Mouse (Mus musculus): ENCODE measurements at regions not wholly inside any gene's neighbourhood (a gene's known extent, or its start where the extent isn't known, plus 50 kb on each side); places are given as distances from the start of the nearest gene placed in this dataset.
"Not testable (repeated sequence)": the region's sequence is repeated elsewhere in the genome, so short reads cannot be mapped to it uniquely, and the experiment has no call there.

DNA sequence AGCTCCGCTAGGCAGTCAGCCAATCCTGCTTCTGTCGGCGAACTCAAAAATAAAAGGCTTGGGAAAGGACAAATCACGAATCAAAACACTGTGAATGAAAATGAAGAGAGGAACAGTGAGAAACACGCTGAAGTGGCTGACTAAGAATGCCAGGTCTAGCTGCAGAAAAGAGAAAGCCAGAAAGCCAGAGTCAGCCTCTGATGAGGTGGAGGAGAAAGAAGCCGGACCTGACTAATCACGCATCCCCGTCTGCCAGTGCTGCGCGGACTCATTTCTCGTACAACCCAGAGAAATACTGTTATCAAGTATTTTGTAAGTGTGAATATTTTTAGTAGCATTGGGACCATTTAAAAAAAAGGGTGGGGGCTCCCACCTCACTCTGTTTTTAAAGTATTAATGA, 201.6 kb downstream of the Wdr20rt start:
- no peak for ATAC-seq
- Histone ChIP-seq H3K36me3 (ENCODE audit: control insufficient read depth, insufficient read depth) (no peaks in the 10 kb centered on the region), H3K4me3 (ENCODE audit: low read depth, low read length) (no peak overlapping the region), H3K27ac (ENCODE audit: low read depth, low read length) (no peak overlapping the region), H3K27me3 (replicated peaks; ENCODE audit: control insufficient read depth, insufficient read depth, low read length) (no peaks in the 10 kb centered on the region), H3K9me3 (ENCODE audit: control insufficient read depth) (no peaks in the 10 kb centered on the region), H3K9ac (ENCODE audit: low read depth, low read length) (no peak overlapping the region), H3K4me2 (replicated peaks; ENCODE audit: low read depth) (no peak overlapping the region), H3K4me1 (replicated peaks; ENCODE audit: control insufficient read depth, insufficient read depth, low read length) (no peaks in the 10 kb centered on the region)
- TF ChIP-seq CTCF (IDR thresholded peaks at IDR 0.05; ENCODE audit: low read depth): no peak
- WGBS: 90% methylated on average over 11 of the region's 11 CpGs

DNA sequence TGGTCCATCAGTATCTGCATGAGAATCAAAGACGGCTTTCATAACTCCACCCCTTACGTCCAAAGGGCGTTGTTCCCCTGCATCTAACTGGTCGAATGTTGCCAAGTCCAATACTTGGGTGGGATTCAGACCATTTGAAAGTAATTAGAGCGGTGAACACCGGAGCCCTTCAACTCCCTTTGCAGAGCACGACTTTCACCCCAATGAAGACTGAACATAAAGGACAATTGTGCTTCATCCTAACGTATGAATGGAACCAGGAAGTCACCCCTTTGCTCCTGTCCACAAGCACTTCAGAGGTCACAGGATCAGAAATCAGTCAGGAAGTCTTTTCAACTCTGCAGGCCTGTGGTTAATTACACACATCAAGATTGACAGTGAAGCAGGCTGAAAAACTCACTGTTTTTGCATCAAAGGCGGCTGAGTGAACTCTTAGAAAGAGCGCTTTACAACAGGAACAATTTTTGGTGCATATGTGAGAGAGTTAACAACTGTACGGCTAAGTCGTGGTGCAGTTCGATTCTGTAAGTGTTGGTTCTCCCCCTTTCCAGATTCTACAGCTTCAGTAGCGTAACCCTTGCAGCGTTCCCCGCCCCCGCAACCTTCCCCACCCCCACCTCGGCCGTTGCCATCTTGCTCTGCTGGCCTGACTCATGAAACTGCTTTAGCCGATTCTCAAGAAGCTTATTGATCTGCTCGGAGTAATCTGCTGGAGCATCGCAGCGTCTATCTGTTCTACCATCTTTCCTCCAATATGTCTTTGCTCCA, 203.1 kb downstream of the Wdr20rt start:
- Histone ChIP-seq H3K27ac (ENCODE audit: low read depth, low read length) (no peak overlapping the region), H3K27me3 (replicated peaks; ENCODE audit: control insufficient read depth, insufficient read depth, low read length) (no peaks in the 10 kb centered on the region), H3K9me3 (ENCODE audit: control insufficient read depth) (no peaks in the 10 kb centered on the region), H3K9ac (ENCODE audit: low read depth, low read length) (no peak overlapping the region), H3K4me1 (replicated peaks; ENCODE audit: control insufficient read depth, insufficient read depth, low read length) (no peaks in the 10 kb centered on the region), H3K4me2 (replicated peaks; ENCODE audit: low read depth) (no peak overlapping the region), H3K4me3 (ENCODE audit: low read depth, low read length) (no peak overlapping the region), H3K36me3 (ENCODE audit: control insufficient read depth, insufficient read depth) (no peaks in the 10 kb centered on the region)
- 69% methylated on average over 23 of the region's 23 CpGs for WGBS
- ATAC-seq: no peak
- TF ChIP-seq CTCF (IDR thresholded peaks at IDR 0.05; ENCODE audit: low read depth): no peak

DNA sequence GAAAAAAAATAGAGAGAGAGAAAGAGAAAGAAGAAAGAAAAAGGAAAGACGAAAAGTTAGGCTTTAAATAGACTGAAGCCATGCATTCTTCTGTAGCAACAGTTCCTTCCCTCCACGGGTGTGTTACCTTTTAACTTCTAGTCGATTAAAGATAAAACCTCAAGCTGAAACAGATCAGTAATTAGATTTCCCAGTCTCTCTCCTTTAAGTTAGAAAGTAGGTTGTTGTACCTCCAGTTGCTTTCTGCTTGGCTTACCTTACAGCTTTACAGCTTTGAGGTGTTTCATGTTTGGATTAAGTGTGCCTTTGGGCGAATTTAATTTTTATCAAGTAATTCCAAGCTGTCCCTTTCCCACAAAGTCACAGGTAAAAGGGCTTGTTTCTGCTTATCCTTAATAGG, 225.5 kb downstream of the Wdr20rt start:
- Histone ChIP-seq H3K36me3 (ENCODE audit: control insufficient read depth, insufficient read depth) (no peaks in the 10 kb centered on the region), H3K4me1 (replicated peaks; ENCODE audit: control insufficient read depth, insufficient read depth, low read length) (no peaks in the 10 kb centered on the region), H3K4me3 (ENCODE audit: low read depth, low read length) (no peak overlapping the region), H3K27ac (ENCODE audit: low read depth, low read length) (no peak overlapping the region), H3K27me3 (replicated peaks; ENCODE audit: control insufficient read depth, insufficient read depth, low read length) (no peaks in the 10 kb centered on the region), H3K4me2 (replicated peaks; ENCODE audit: low read depth) (no peak overlapping the region), H3K9ac (ENCODE audit: low read depth, low read length) (no peak overlapping the region), H3K9me3 (ENCODE audit: control insufficient read depth) (no peaks in the 10 kb centered on the region)
- WGBS: 70% methylated on average over 4 of the region's 4 CpGs
- no peak for ATAC-seq
- no peak for TF ChIP-seq CTCF (IDR thresholded peaks at IDR 0.05; ENCODE audit: low read depth)

DNA sequence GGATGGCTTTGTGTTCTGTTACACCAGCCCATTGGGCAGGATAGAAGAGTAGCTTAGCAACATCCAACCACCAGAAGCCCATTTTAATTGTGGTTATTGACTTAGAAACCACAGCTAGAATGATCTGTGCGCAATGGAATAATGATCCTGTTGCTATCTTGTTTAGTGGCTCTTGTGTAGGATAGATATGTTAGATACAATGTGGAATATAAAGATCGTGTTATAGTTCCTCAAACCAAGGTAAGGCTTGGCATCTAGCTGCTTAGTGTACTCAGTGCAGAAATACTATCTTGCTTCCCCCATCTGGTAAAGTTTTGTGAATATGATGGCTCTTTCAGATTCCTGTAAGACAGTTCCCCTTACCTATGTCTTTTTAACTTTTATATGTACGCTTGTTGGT, 230.4 kb downstream of the Wdr20rt start:
- H3K9ac ChIP-seq (ENCODE audit: low read depth, low read length): no peak overlapping the region
- no peaks in the 10 kb centered on the region for H3K9me3 ChIP-seq (ENCODE audit: control insufficient read depth)
- 89% methylated on average over 3 of the region's 3 CpGs for WGBS
- H3K4me1 ChIP-seq (replicated peaks; ENCODE audit: control insufficient read depth, insufficient read depth, low read length): no peaks in the 10 kb centered on the region
- no peak overlapping the region for H3K4me2 ChIP-seq (replicated peaks; ENCODE audit: low read depth)
- H3K36me3 ChIP-seq (ENCODE audit: control insufficient read depth, insufficient read depth): no peaks in the 10 kb centered on the region
- ATAC-seq: no peak
- no peak for TF ChIP-seq CTCF (IDR thresholded peaks at IDR 0.05; ENCODE audit: low read depth)
- H3K4me3 ChIP-seq (ENCODE audit: low read depth, low read length): no peak overlapping the region
- no peak overlapping the region for H3K27ac ChIP-seq (ENCODE audit: low read depth, low read length)
- no peaks in the 10 kb centered on the region for H3K27me3 ChIP-seq (replicated peaks; ENCODE audit: control insufficient read depth, insufficient read depth, low read length)

DNA sequence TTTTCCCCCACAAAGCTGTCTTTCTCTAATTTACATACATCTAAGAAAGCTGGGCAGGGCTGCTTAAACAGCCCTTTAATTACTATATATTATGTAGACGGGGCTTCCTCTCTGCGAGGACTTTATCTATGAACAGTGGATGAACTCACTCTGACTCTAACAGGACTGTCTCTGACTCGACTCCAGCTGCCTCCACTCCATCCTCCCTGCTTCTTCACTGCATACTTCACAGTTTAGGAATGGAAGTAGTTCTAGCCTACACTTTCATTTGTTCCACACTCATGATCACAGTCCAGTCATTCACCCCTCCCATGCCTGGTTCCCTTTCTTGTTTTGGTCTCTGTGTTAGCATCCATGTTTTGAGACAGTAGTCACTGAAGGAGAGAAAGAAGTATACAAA, 231.6 kb downstream of the Wdr20rt start:
- no peak overlapping the region for H3K4me3 ChIP-seq (ENCODE audit: low read depth, low read length)
- no peak for ATAC-seq
- TF ChIP-seq CTCF (IDR thresholded peaks at IDR 0.05; ENCODE audit: low read depth): no peak
- WGBS: 57% methylated on average over 3 of the region's 3 CpGs
- no peaks in the 10 kb centered on the region for H3K36me3 ChIP-seq (ENCODE audit: control insufficient read depth, insufficient read depth)
- no peaks in the 10 kb centered on the region for H3K9me3 ChIP-seq (ENCODE audit: control insufficient read depth)
- no peaks in the 10 kb centered on the region for H3K4me1 ChIP-seq (replicated peaks; ENCODE audit: control insufficient read depth, insufficient read depth, low read length)
- H3K9ac ChIP-seq (ENCODE audit: low read depth, low read length): no peak overlapping the region
- H3K4me2 ChIP-seq (replicated peaks; ENCODE audit: low read depth): no peak overlapping the region
- no peak overlapping the region for H3K27ac ChIP-seq (ENCODE audit: low read depth, low read length)
- H3K27me3 ChIP-seq (replicated peaks; ENCODE audit: control insufficient read depth, insufficient read depth, low read length): no peaks in the 10 kb centered on the region

DNA sequence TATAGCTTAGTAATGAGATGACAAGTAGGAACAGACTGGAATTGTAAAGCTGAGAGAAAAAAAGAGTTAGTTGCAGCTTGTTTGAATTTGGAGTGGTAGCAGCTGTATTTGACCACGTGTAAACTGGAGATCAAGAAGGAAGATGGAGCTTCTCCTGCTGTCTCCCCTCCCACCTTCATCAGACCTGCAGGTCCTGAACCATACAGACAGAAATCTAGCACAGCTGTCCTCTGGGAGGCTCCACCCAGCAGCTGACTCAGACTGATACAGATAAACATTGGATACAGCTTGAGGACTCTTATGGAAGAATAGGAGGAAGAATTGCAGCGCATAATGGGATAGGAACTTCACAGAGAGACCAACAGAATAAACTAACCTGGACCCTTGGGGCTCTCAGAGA, 238.9 kb downstream of the Wdr20rt start:
- 39% methylated on average over 2 of the region's 2 CpGs for WGBS
- Histone ChIP-seq H3K36me3 (ENCODE audit: control insufficient read depth, insufficient read depth) (no peaks in the 10 kb centered on the region), H3K9me3 (ENCODE audit: control insufficient read depth) (no peaks in the 10 kb centered on the region), H3K27me3 (replicated peaks; ENCODE audit: control insufficient read depth, insufficient read depth, low read length) (no peaks in the 10 kb centered on the region), H3K4me1 (replicated peaks; ENCODE audit: control insufficient read depth, insufficient read depth, low read length) (no peaks in the 10 kb centered on the region), H3K27ac (ENCODE audit: low read depth, low read length) (no peak overlapping the region), H3K4me3 (ENCODE audit: low read depth, low read length) (no peak overlapping the region), H3K9ac (ENCODE audit: low read depth, low read length) (no peak overlapping the region), H3K4me2 (replicated peaks; ENCODE audit: low read depth) (no peak overlapping the region)
- no peak for TF ChIP-seq CTCF (IDR thresholded peaks at IDR 0.05; ENCODE audit: low read depth)
- no peak for ATAC-seq

DNA sequence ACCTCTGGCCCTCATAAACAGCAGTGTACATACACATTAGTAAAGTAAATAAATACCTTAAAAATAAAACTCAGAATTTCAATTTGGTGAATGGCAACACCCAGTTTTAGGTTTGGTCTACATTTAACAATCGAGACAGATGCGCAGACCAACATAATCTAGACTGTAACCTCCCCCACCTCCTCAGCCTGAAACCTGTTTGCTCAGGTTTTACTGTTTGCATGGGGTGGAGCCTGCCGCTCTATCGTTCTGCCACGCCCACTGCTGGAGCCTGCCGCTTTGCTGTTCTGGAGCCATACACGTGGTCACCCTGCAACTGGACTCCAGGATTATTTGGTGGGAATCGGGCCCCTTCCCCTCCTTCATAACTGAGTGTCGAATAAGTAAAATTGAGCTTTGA, 253.4 kb downstream of the Wdr20rt start:
- H3K4me2 ChIP-seq (replicated peaks; ENCODE audit: low read depth); H3K9me3 ChIP-seq (ENCODE audit: control insufficient read depth); H3K4me1 ChIP-seq (replicated peaks; ENCODE audit: control insufficient read depth, insufficient read depth, low read length); H3K27me3 ChIP-seq (replicated peaks; ENCODE audit: control insufficient read depth, insufficient read depth, low read length); H3K27ac ChIP-seq (ENCODE audit: low read depth, low read length); H3K9ac ChIP-seq (ENCODE audit: low read depth, low read length); H3K4me3 ChIP-seq (ENCODE audit: low read depth, low read length); ATAC-seq; H3K36me3 ChIP-seq (ENCODE audit: control insufficient read depth, insufficient read depth): not testable (repeated sequence)
- WGBS: 32% methylated on average over 9 of the region's 9 CpGs

All from intestine, postnatal 0 days (tissue).